Mouse (Mus musculus) bone marrow macrophage, adult 2 months (primary cell): ENCODE results near the gene Card10. TPM values are rescaled to one million over a fixed set of nuclear protein-coding genes. Genes with fewer than 3 reads are reported as not detected.

Source experiments
- H3K27ac ChIP-seq: 2 replicates; pipeline ENCODE4 v1.5.1; 2012; ENCODE audit warnings: low read depth, low read length; ENCODE audit not compliant: insufficient read depth
- H3K4me1 ChIP-seq: 2 replicates; pipeline ENCODE4 v1.6.1; 2012; ENCODE audit warnings: low read length; ENCODE audit not compliant: control insufficient read depth, insufficient read depth
- H3K4me3 ChIP-seq: 2 replicates; pipeline ENCODE4 v1.5.1; 2012; ENCODE audit warnings: mild to moderate bottlenecking, low read length, moderate library complexity; ENCODE audit not compliant: insufficient read depth
- CTCF ChIP-seq: IDR thresholded peaks from 2 replicates; pipeline ENCODE4 v1.5.1; 2012; ENCODE audit warnings: low read depth, mild to moderate bottlenecking, low read length, moderate library complexity
- POLR2A ChIP-seq: IDR thresholded peaks from 2 replicates; pipeline ENCODE4 v1.6.1; 2012; ENCODE audit warnings: mild to moderate bottlenecking, low read depth, low read length, borderline replicate concordance
- polyA plus RNA-seq: library from polyadenylated mRNA; stranded (reverse); fragments of >200 nt; gene quantifications from 2 replicates; pipeline ENCODE4 v1.2.4, GENCODE M21; 2012; ENCODE audit not compliant: missing spikeins, insufficient read depth, insufficient read length

The Card10 gene
- polyA plus RNA-seq, 1 experiment: not detected

DNA sequence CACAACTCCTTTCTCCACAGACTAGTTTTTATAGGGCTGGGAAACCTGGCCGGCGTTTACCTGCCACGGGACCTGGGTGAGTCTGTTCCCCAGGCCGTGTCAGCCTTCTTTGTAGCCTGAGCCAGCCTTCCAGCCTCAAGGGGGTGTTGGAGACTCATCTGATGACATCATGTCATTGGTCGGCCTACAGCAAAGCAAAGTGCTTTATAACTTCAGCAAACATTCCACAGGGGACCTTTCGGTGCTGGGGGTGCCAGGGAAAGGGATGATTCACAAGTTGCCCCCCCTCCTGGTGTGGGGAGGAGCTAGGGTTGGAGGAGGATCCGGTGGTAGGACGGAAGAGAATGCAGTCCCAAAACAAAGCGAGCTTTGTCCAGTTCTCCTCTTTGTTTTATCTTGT, 41.9 kb upstream of the Card10 start:
- TF ChIP-seq CTCF (no peak), POLR2A (no peak)
- peaks cover 3% of the 10 kb centered on the region; the same call in 1 of the 2 replicates for H3K4me1 ChIP-seq
- no peak overlapping the region for H3K27ac ChIP-seq
- H3K4me3 ChIP-seq: no peak overlapping the region

DNA sequence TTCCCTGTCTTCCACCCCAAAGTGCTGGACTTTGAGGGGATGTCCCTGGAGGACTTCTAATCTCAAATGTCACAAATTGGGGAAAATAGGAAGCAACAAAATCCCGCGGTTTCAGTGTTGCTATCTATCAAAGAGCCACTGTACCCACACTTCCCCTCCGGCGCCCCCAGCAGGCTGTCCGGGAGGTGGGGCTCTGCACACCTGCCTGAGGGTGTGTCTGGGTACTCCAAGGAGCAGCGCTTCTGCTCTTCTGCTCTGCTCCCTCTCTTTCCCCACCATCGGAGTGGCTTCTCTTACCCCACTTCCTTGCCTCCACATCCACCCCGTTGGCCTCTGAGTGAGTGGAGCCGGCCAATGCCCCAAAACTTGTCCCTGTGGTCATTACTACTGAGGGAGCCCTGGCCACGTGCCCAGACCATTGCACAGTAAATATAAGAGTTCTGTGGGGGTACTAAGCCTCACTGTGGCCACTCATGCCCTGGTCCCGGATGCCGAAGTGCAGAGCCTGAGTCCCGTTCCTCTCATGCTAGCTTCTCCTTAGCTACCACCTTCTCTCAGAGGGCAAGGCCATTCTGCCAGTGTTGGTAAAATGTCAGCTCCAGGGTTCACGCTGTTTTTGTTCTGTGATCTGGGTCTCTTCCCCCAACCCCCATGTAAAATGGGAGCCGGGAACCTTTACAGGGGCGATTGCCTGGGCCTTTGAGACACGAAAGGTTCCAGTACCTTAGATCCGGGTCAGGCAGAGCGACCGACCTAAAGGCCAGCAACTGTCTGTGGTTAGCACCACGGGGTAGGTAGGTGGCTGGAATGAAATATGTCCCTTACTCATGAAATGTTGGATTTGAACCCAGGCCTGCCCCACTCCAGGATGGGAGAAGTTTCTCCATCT, 41.0 kb upstream of the Card10 start:
- no peak overlapping the region for H3K4me3 ChIP-seq
- H3K27ac ChIP-seq: no peak overlapping the region
- TF ChIP-seq CTCF (no peak), POLR2A (no peak)
- H3K4me1 ChIP-seq: peaks cover 3% of the 10 kb centered on the region; the same call in 1 of the 2 replicates

DNA sequence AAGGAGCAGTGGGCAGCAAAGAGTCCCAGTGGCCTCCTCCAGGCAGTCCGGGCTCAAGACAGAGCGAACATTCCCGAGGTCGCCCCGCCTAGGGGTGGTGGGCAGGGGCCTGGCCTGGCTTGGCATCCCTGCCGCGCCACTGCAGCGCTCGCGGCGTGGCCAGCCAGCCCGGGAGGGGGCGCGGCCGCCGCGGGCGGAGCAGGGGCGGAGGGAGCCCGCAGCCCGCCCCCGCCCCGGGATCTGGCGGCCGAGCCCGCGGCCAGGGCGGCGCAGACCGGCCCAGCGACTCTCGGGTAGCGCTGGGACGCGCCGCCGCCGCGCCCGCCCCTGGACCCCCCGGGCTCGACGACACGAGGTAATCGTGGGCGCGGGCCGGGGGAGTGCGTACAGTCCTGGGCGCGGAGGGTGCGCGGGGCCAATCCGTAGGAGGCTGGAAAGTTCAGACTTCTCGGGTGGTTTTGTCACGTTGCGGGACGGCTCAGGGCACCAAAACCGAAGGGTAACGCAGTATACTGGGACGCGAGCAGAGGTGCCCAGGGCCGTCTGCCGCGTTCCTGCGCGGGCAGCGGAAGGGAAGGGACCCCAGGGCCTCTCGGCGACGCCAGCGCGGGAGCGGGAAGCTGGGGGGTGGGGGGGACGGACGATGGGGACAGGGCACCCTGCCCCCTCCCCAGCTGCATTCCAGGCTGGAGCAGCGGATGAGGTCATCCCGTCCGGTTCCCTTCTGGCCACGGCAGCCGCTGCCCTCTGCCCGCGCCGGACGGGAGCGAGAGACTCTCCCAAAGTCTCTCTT, 39.7 kb upstream of the Card10 start, which contains the start of gene Cdc42ep1:
Gene Cdc42ep1 (plus strand): TSS at position 254 of the 793 bp plus-strand sequence.
- H3K4me1 ChIP-seq: peaks cover 3% of the 10 kb centered on the region; the same call in 1 of the 2 replicates
- H3K27ac ChIP-seq: no peak within 1 kb of the TSS
- H3K4me3 ChIP-seq: peak within 1 kb of the TSS; percentile 41
- TF ChIP-seq POLR2A (no peak), CTCF (no peak)

DNA sequence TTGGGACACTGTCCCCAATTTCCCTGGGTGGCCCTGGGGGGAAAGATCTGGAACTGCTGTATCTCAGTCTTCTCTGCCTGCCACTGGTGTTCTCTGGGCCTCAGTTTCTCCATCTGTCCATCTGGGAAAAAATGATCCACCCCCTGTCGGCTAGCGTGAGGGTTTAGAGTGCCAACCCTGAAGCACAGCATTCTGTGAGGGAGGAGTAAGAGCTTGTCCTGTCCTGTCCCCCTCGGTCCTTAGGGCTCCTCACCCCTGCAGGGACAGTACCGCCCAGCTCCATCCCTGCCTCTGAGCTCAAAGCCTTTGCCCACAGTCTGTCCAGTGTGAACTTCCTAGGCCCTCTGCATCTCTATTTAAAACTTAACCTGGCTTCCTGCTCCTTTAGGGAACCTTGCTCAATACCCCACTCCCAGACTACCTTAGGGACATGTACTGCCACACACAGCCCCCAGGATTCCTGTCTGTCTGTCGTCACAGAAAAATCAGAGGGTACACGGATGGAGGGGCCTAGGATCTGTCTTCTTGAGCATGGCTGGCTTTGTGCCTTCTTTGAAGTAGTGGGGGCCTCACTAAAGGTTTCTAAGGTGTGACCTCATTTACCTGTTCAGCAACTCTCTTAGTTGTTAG, 38.4 kb upstream of the Card10 start:
- H3K4me1 ChIP-seq: peaks cover 3% of the 10 kb centered on the region; the same call in 1 of the 2 replicates
- no peak overlapping the region for H3K27ac ChIP-seq
- H3K4me3 ChIP-seq: no peak overlapping the region
- TF ChIP-seq POLR2A: no peak
- TF ChIP-seq CTCF: no peak

DNA sequence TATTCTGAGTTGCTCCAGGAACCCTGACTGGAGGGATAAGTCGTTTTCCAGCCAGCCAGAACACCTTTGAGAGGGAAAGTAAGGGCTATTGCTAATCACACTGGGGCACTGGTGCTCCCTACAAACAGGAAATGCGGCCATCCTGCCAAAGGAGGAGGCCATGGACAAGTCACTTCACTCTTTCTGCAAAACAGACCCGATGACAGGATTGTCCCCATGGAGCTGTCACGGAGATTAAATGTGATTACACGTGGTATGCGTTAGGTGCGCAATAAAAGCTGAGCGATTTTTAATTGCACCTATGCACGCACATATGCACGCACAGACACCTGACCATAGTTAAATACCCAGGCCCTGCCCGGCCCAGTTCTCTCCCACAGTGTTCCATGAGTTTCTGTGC, 37.9 kb upstream of the Card10 start:
- Histone ChIP-seq H3K27ac (no peak overlapping the region), H3K4me1 (peaks cover 3% of the 10 kb centered on the region; the same call in 1 of the 2 replicates), H3K4me3 (no peak overlapping the region)
- TF ChIP-seq POLR2A: no peak
- TF ChIP-seq CTCF: no peak

DNA sequence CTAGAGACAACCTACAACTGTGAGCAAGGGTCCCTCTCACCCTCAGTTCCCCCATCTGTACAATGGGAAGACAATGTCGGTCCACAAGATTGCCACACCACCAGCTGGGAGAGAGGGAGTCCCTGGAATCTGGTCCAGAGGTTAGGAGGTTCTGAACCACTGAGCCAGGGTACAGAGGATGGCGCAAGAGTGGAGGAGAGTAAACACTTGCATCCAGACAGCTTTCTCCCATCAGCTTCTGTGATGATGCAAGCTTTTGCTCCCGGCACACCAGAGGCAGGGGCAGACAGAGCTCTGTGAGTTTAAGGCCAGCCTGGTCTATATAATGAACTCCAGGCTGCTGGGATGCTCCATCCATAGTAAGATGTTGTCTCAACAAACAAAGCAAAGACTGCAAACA, 37.4 kb upstream of the Card10 start:
- Histone ChIP-seq H3K27ac (no peak overlapping the region), H3K4me1 (peaks cover 3% of the 10 kb centered on the region; the same call in 1 of the 2 replicates)

DNA sequence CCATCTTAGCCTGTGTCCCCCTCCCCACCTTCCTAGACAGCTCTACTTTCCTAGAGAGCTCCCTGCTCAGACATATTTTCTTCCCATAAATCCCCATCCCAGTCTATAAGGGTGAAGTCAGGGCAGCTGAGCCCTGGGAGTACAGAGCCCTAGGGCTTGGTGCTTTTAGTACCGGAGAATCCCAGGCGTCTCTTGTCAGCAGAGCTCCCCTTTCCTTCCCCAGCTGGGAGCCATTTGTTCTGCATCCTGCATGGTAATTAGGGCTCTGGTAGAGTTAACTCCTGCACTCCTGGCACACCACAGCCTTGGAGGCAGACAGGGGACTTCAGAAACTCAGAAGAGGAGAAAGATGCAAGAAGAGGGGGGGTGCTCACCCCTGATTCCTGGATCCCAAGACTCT, 36.9 kb upstream of the Card10 start:
- Histone ChIP-seq H3K27ac (no peak overlapping the region), H3K4me1 (peaks cover 3% of the 10 kb centered on the region; the same call in 1 of the 2 replicates), H3K4me3 (no peak overlapping the region)
- TF ChIP-seq POLR2A: no peak
- no peak for TF ChIP-seq CTCF

More for the DNA sequence above, 37.4 kb upstream of the Card10 start:
- TF ChIP-seq CTCF: no peak
- H3K4me3 ChIP-seq: no peak overlapping the region

DNA sequence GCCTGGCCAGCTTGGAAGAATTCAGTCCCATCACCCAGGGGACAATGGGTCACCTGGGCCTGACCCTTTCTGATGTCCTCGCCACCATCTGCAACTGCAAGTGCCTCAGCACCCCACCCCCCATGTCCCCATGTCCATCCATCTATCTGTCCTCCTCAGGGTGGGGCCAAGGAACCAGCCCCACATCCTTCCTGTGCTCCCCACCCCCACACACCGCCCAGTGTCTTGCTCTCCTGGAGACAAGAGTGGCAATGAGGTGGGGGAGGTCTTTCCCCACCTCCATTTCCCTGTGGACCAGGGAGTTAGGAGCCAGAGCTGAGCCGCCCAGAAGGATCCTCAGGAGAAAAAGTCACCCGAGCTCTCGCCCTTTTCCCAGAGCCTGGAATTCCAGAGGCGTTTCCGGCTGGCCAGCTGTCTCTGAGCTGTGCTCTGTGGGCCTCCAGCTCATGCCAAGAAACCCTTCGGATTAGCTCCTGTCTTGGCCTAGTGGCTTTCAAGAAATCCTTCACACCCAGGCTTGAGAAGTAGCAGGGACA, 33.3 kb upstream of the Card10 start:
- Histone ChIP-seq H3K4me3 (no peak overlapping the region), H3K27ac (no peak overlapping the region), H3K4me1 (no peaks in the 10 kb centered on the region)
- TF ChIP-seq POLR2A (no peak), CTCF (no peak)
